Mouse (Mus musculus) adrenal gland, adult 8-10 months (tissue): ENCODE results near the gene D330020A13Rik. TPM values are rescaled to one million over a fixed set of nuclear protein-coding genes. Genes with fewer than 3 reads are reported as not detected.
A peak's percentile ranks its signal among the peaks of the same experiment; 100 is the strongest.

ENCODE experiments used
- DNase-seq: peaks from one replicate; pipeline ENCODE4 v3.0.0; 2022
- total RNA-seq, 4 experiments: library from RNA; stranded (reverse); gene quantifications; 2 replicates each; pipeline ENCODE4 v1.2.4; 2022

Gene D330020A13Rik
- total RNA-seq, 4 experiments from 2014 or later: 0.27 to 0.70 (median 0.40) TPM

- DNase-seq: no peak
Observed at GRCm38 (mm10) chr6:120301137-120301536, 7.0 kb downstream of the D330020A13Rik start.

DNA sequence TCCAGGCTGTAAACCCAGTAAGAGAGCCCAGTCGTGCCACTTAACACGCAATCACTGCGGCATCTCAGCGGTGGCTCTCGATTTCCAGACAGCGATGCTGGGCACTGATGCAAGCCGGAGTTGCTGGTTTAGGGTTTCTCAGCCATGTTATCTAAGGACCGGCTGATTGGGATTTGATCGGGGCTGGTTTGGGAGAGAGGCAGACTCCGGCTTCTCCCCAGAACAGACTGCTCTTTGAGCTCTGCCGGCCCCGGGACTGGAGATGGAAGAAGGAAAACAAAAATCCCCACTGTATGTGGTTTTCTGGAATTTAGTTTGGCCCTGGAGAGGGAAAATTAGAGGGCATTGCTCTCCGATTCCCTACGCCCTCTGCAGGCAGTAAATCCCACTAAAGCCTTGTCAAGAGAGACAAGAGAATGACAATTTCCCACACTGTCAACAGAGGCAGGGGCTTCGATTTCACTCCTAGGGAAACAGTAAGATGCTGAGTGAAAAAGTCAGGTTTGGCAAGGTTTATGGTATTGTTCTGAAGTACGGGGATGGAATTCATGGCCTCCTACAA, 8.7 kb downstream of the D330020A13Rik start:
- DNase-seq: no peak

- no peak for DNase-seq
Observed at GRCm38 (mm10) chr6:120306859-120307594, 12.9 kb downstream of the D330020A13Rik start.

DNA sequence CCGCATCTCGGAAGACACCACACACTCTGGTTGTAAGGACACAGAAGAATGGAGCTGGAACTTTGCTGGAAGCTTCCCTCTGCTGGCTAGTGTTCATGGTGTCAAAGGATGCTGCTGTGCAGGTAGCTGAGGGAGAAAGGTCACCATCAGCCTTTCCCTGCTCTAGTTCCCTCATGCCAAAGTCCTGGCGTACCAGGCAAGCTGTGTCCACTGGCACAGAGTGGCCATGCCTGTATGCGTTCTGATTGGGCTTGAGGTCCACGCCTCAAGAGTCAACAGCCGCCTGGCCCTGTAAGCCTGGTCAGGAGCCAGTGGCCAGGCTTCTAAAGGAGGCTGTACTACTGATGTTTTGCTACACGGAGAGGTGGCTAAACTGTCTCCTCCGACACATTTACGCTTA, 15.2 kb downstream of the D330020A13Rik start:
- no peak for DNase-seq

DNA sequence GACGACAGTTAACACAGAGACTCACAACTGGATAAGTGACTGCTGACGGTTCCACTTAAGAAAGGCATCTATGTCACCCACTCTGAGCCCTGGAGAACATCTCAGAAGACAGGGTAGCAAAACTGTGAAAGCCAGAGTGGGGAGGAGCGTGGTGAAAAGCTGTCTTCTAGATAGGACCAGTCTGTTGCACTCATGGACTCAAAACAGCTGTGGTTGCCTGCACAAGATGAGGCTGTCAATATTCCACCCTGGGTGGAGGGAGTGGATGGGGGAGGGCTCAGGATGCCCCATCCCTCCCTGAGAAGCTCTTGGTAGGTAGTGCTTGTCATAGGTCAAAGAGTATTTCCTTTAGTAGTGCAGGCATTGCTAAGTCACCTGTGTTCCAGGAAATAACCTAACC, 15.6 kb downstream of the D330020A13Rik start:
- no peak for DNase-seq

GRCm38 (mm10) chr6:120312443-120312842, 18.3 kb downstream of the D330020A13Rik start:
- DNase-seq: no peak

GRCm38 (mm10) chr6:120318303-120318940, 24.3 kb downstream of the D330020A13Rik start:
- DNase-seq: no peak

DNA sequence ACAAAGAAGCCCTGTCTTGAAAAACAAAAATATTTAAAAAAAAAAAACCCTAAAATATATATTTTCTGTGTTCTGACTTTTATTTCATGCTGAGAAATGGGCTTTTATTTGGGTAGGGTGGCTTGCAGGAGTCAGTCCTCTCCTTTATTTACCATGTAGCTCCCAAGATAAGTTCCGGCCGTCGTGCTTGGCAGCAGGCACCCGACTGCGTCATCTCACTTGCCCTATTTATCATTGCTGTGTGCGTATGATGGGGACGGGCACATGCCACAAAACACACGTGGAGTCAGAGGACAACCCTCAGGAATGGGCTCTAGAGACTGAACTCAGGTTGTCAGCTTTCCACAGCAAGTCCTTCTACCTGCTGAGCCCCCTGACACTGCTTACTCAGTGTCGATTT, 25.0 kb downstream of the D330020A13Rik start:
- no peak for DNase-seq

DNA sequence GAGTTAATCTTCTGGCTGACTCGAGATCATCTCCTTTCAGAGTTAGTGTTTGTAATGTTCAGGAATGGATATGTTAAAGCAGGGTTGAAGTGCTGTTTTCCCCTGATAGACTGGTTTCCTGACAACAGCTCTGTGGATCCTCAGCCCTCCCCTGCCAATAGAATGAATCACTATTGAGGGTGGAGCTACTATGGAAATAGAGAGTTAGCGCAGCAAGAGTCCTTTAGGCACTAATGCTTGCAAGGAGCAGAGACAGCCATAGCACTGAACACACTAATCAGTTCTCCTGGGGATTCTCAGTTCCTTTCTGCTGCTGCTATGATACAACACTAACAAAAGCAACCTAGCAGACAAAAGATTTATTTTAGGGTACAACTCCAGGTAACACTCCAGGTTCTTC, 26.2 kb downstream of the D330020A13Rik start:
- DNase-seq: no peak

GRCm38 (mm10) chr6:120324295-120324927, 30.2 kb downstream of the D330020A13Rik start:
- peak; percentile 29 for DNase-seq

DNA sequence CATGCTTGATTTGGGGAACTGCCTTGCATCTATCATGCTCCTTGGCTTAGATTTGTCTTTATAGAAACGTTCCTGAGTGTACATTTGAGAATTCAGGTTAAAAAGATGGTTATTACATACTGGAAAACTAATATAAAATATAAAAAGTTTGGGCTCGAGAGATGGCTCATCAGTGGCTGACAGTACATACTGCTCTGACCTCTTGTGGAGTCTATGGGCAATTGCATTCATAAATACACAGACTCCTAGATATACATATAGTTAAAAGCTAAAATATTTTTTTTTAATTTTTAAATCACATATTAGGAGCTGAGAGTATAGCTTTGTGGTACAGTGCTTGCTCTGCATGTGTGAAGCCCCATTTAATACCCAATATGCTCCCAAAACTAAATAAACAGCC, 38.2 kb downstream of the D330020A13Rik start:
- no peak for DNase-seq

- no peak for DNase-seq
Observed at GRCm38 (mm10) chr6:120343992-120344391, 49.8 kb downstream of the D330020A13Rik start.

Other genes starting within 250 kb of the D330020A13Rik start
- not detected for gene Ninj2, start 201.0 kb upstream of the D330020A13Rik start, total RNA-seq
- gene B4galnt3, start 195 bp downstream of the D330020A13Rik start, total RNA-seq: 10 to 100 TPM; 10.2 to 17.8 (median 13.4) TPM
- 10 to 100 TPM; 46.3 to 75.8 (median 55.2) TPM for gene Kdm5a, start 69.8 kb downstream of the D330020A13Rik start, total RNA-seq
- 10 to 100 TPM in 1 of 4 experiments, 1 to 10 TPM in 3; 6.4 to 10.7 (median 6.8) TPM for gene Ccdc77, start 70.0 kb downstream of the D330020A13Rik start, total RNA-seq
- gene Il17ra, start 168.9 kb downstream of the D330020A13Rik start, total RNA-seq: 10 to 100 TPM; 12.9 to 14.8 (median 13.4) TPM
- gene Tmem121b, start 199.4 kb downstream of the D330020A13Rik start, total RNA-seq: under 1 TPM in 3 of 4 experiments, not detected in 1; 0.07 to 0.12 (median 0.08) TPM
- gene Hdhd5, start 237.0 kb downstream of the D330020A13Rik start, total RNA-seq: 10 to 100 TPM; 35.7 to 48.0 (median 40.7) TPM